Mouse (Mus musculus) effector memory CD4-positive, alpha-beta T cell, adult 5 months (primary cell): ENCODE data around the gene D130040H23Rik. TPM values are rescaled to one million over a fixed set of nuclear protein-coding genes. Genes with fewer than 3 reads are reported as not detected.

ENCODE experiments used
- polyA plus RNA-seq: library from polyadenylated mRNA; unstranded; fragments of 100-300 nt; shearing (Covaris generic); gene quantifications from one replicate; pipeline ENCODE4 v1.2.1, GENCODE M21; 2017

D130040H23Rik gene
- 10.2 TPM for polyA plus RNA-seq

DNA sequence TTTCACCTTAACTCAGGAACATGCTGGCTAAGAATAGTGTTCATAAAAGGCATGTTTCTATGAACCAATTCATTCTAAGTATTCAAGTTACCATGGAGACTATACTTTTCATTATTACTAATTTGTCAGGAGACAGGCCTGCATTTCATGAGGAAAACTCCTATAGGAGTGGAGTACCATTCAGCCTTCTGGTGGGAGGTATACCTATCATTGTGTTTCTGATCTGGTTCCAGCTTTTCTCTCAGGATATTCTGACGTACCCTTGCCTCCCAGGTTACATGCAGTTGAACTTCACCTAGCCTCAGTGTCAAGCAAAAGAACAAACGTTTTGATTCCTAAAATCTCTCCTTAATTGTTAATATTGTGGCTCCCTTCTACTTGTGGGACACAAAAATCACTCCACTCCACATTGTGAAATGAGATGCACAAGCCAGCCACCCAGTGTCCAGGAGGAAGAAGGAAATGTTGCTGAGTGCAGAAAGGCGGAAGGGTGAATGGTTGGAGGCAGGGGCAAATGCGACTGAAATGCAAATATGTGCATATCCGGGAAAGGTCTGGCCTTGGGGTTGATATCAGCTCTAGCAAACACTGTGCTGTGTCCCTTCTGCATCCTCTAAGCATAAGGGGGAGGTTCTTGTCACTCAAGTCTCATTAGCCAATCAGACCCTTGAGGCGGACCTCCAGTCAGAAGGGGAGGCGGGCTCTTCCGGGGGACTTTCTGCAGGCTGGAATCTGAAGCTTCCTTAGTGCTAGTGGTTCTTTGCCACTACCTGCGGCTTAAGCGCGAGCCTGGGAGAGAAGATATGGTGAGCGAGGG is at the start of gene D130040H23Rik:
TSS of gene D130040H23Rik (plus strand) at position 695 of the 817 bp plus-strand sequence.

Other genes with a start within 250 kb of the D130040H23Rik start
- 7.6 TPM for gene Zfp930, start 62.0 kb upstream of the D130040H23Rik start, polyA plus RNA-seq
- 0.17 TPM for gene Gm9495, start 182.5 kb downstream of the D130040H23Rik start, polyA plus RNA-seq